8 mouse cellular contexts compared by ENCODE assay signal in the genomic region with DNA sequence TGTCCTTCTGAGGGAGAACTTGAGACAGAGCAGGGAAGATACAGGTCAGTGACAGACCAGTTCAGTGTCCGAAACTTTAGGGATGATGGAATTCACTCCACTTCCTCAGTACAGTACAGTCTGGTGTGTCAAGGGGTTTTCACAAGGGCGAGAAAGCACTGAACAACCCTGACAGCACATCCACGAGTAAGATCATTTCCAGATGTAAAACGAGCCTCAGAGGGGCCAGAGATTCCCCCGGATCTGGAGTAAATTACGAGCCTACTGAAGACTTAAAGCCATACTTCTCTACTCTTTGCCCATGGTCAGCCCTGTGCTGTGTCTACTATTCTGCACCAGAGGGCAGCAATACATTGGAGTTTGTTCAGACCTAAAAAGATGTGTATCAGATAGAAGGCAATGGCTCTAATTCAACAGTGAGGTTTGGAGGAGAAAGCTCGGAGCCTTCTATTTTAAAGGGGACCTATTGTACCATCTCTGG.
DNase-seq lines count a peak whose midpoint lies in the region; ATAC-seq and TF ChIP-seq lines count a peak whose summit lies in the region.

No protein-coding gene starts in this region.

- H3K27ac ChIP-seq in kidney, embryonic 15.5 days: no peak overlapping the region
- H3K27ac ChIP-seq in embryonic facial prominence, embryonic 10.5 days (replicated peaks): no peak overlapping the region
- no peak overlapping the region for H3K27ac ChIP-seq in intestine, embryonic 16.5 days (ENCODE audit: low read length)
- no peak overlapping the region for H3K27ac ChIP-seq in limb, embryonic 14.5 days (replicated peaks; ENCODE audit: low read depth, low read length)

- ATAC-seq in kidney, embryonic 15.5 days (replicated peaks; ENCODE audit: low FRiP score): 0 out of 2 replicates have a peak, but pooled peaks have one; percentile 58
- peak; percentile 28; the same call in 1 of the 2 replicates for ATAC-seq in intestine, embryonic 16.5 days
- ATAC-seq in limb, embryonic 14.5 days (ENCODE audit: low FRiP score, low read depth): peak; percentile 88

- no peak overlapping the region for H3K9ac ChIP-seq in kidney, embryonic 15.5 days
- H3K9ac ChIP-seq in intestine, embryonic 16.5 days (ENCODE audit: low read depth, low read length): no peak overlapping the region
- H3K9ac ChIP-seq in limb, embryonic 14.5 days (ENCODE audit: low read depth, low read length, severe bottlenecking): no peak overlapping the region

- H3K4me2 ChIP-seq in kidney, embryonic 15.5 days: no peak overlapping the region
- H3K4me2 ChIP-seq in intestine, embryonic 16.5 days (ENCODE audit: low read depth, low read length): no peak overlapping the region
- H3K4me2 ChIP-seq in limb, embryonic 14.5 days (replicated peaks; ENCODE audit: low read depth, low read length, severe bottlenecking): no peak overlapping the region

- H3K4me1 ChIP-seq in kidney, embryonic 15.5 days: no peaks in the 10 kb centered on the region
- peaks cover 20% of the 10 kb centered on the region for H3K4me1 ChIP-seq in embryonic facial prominence, embryonic 10.5 days
- no peaks in the 10 kb centered on the region for H3K4me1 ChIP-seq in intestine, embryonic 16.5 days (ENCODE audit: control insufficient read depth, insufficient read depth, low read length)
- H3K4me1 ChIP-seq in limb, embryonic 14.5 days (ENCODE audit: control insufficient read depth, insufficient read depth, low read length): no peaks in the 10 kb centered on the region

- H3K9me3 ChIP-seq in kidney, embryonic 15.5 days (replicated peaks): no peaks in the 10 kb centered on the region
- H3K9me3 ChIP-seq in embryonic facial prominence, embryonic 10.5 days: no peaks in the 10 kb centered on the region
- H3K9me3 ChIP-seq in intestine, embryonic 16.5 days (ENCODE audit: control insufficient read depth, low read length): no peaks in the 10 kb centered on the region
- no peaks in the 10 kb centered on the region for H3K9me3 ChIP-seq in limb, embryonic 14.5 days (ENCODE audit: control insufficient read depth, low read length)

- peaks cover 11% of the 10 kb centered on the region for H3K36me3 ChIP-seq in kidney, embryonic 15.5 days
- peaks cover 17% of the 10 kb centered on the region for H3K36me3 ChIP-seq in embryonic facial prominence, embryonic 10.5 days (replicated peaks)
- H3K36me3 ChIP-seq in intestine, embryonic 16.5 days (ENCODE audit: control insufficient read depth, insufficient read depth, low read length): no peaks in the 10 kb centered on the region
- H3K36me3 ChIP-seq in limb, embryonic 14.5 days (ENCODE audit: control insufficient read depth, insufficient read depth, low read length): 0 out of 2 replicates have a peak, but pooled peaks cover 7% of the 10 kb centered on the region

- 37% methylated on average over 7 of the region's 7 CpGs for WGBS in kidney, embryonic 15.5 days
- 36% methylated on average over 7 of the region's 7 CpGs for WGBS in embryonic facial prominence, embryonic 10.5 days
- WGBS in intestine, embryonic 16.5 days: 53% methylated on average over 7 of the region's 7 CpGs
- 19% methylated on average over 7 of the region's 7 CpGs for WGBS in limb, embryonic 14.5 days

- no peak for DNase-seq in kidney, adult 18-20 months
- peak; percentile 79 for DNase-seq in embryonic facial prominence, embryonic 10.5 days (ENCODE audit: low spot score)
- peak; percentile 80 for DNase-seq in limb, embryonic 14.5 days (ENCODE audit: low spot score)
- DNase-seq in urinary bladder, postnatal 25 days (ENCODE audit: low spot score): no peak
- no peak for DNase-seq in lung, postnatal 25 days (ENCODE audit: low spot score)
- DNase-seq in heart, postnatal 14 days: no peak

- no peaks in the 10 kb centered on the region for H3K27me3 ChIP-seq in kidney, embryonic 15.5 days
- H3K27me3 ChIP-seq in embryonic facial prominence, embryonic 10.5 days (replicated peaks; ENCODE audit: low read depth, poor library complexity, severe bottlenecking): no peaks in the 10 kb centered on the region
- no peaks in the 10 kb centered on the region for H3K27me3 ChIP-seq in intestine, embryonic 16.5 days (replicated peaks; ENCODE audit: control insufficient read depth, insufficient read depth, low read length)
- H3K27me3 ChIP-seq in limb, embryonic 14.5 days (ENCODE audit: control insufficient read depth, insufficient read depth, low read length): no peaks in the 10 kb centered on the region

- TF ChIP-seq POLR2A in limb, embryonic 14.5 days (IDR thresholded peaks at IDR 0.05; ENCODE audit: borderline replicate concordance, extremely low read depth, insufficient read depth, insufficient read length): no peak

- H3K4me3 ChIP-seq in kidney, embryonic 15.5 days (replicated peaks): no peak overlapping the region
- no peak overlapping the region for H3K4me3 ChIP-seq in embryonic facial prominence, embryonic 10.5 days
- no peak overlapping the region for H3K4me3 ChIP-seq in intestine, embryonic 16.5 days (ENCODE audit: low read length)
- no peak overlapping the region for H3K4me3 ChIP-seq in limb, embryonic 14.5 days (replicated peaks; ENCODE audit: low read length)

- intact Hi-C loops in heart, postnatal 14 days (cut with DNase I): no loop called here

Comparison
In these comparisons a context has a peak if more than half of its experiments do, and no peak if none do; other contexts are left out.
1. ATAC-seq: peak in every context shown above with its lines; median percentile 88 in limb, embryonic 14.5 days; 58 in kidney, embryonic 15.5 days; 28 in intestine, embryonic 16.5 days.
2. DNase-seq: peak in embryonic facial prominence, embryonic 10.5 days (single experiment) and limb, embryonic 14.5 days (single experiment); none in kidney, adult 18-20 months (single experiment), urinary bladder, postnatal 25 days (single experiment), lung, postnatal 25 days (single experiment) and heart, postnatal 14 days (0 of 2).